Mouse (Mus musculus) ovary, postnatal 14 days (tissue): Measurements from ENCODE around the gene Ccdc191.

Experiments
- DNase-seq: peaks from one replicate; pipeline ENCODE4 v3.0.0; 2022; ENCODE audit warnings: low spot score

Ccdc191 gene

DNA sequence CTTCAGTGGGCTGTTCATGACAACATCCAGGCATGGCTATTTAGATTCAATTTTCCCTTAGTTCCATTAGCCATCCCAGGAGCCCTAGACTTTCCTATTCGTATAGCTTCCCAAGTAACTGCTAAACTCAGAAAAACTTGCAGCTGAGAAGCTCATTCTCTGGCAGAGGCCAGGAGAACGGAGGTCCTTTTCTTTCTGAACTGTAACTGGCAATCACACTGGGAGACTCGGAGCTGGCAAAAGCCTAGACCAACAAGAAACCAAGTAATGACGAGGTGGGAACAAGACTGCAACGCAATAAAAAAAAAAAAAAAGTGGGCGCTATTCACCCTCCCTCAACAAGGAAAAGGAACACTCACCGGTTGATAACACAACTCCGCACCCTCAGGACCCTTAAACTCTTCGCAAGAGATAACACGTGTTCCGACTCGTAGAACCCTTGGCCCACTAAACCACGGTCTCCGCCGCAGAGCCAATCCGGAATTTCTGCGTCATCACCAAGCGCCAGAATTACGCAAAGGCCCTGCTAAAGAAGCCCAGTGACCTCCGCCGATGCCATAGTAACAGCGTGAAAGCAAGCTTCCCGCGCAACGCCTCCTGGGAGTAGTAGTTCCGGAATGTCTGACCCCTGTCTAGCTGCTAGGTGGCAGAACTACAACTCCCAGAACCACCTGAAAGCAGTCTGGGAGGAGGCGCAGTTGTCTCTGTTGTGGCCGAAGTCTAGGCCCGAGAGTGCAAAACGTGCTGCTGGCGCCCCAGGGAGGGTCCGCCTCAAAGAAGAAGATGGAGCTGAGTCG lies at the start of gene Ccdc191:
Gene Ccdc191 (plus strand): TSS at position 593 of the 797 bp plus-strand sequence.
- DNase-seq, result peak; percentile 98

DNA sequence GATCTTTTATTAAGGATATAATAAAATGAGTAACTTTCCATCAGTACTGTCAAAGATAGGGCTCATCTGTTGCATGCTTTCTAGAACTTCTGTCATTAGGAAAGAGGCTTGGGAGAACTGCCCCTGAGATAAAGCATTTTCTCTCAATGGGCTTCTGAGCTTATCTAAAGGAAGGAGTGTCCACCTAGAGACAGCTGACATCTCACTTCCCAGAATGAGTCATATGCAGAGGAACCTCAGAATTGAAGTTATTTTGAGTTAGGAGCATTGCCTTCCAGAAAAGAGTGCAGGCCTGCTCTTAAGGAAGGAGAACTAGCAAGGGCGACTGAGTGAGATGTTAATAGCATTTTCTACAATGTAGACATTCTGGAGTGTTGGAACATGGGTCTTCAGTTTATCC lies 48.4 kb upstream of the Ccdc191 start:
- no peak for DNase-seq

DNA sequence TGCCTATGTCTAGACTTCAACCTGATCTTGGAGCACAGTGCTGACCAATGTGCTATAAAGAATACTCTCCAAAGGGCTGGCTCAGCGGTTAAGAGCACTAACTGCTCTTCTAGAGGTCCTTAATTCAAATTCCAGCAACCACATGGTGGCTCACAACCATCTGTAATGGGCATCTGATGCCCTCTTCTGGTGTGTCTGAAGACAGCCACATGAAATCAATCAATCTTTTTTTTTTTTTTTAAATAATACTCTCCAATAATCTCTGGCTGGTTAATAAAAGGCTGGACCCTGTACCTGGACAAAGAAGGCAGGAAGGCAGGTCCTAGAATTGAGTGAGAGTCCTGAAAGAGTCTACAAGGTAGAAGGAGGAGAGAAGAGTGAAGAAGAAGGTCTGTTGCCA lies 39.8 kb upstream of the Ccdc191 start:
- no peak for DNase-seq

DNA sequence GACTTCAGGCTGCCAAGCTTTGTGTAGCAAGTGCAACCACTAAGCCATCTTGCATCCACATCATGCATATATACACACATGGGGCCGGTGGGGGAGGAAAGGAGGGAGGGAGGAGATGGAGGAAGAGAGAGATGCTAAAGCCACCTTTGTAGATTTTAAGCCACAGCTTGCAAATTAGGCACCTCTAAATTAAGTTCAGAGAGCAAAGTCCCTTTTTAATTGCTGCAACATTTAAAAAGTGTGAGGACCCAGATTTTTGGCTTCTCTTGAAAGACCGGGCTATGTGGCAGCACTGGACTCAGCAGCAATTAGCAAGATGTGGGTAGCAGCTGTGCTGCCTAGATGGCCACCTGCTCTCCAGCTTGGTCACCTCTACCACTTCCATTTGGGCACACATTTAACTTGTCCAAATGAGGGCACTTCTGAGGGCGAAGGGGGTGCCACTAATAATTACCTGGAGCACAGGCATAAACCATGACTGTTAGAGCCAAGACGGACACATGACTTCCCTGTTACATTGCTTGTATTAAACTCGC lies 30.6 kb upstream of the Ccdc191 start:
- DNase-seq, result no peak

DNA sequence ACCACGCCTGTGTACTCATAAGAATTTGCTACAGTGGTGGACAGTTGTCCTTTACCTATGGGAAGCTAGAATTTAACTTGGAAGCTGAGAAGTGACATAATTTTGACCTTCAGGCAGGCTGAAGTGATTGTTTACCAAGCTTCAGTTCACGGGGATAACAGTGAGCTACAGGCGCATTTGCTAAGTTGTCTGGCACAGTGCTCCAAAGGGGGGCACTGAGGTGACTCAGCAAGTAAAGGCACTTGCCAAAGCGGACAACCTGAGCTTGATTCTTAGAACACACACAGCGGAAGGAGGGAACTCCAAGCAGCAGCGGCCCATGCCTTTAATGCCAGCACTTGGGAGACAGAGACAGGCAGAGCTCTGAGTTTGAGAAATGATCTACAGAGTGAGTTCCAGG lies 29.0 kb upstream of the Ccdc191 start:
- no peak for DNase-seq

DNA sequence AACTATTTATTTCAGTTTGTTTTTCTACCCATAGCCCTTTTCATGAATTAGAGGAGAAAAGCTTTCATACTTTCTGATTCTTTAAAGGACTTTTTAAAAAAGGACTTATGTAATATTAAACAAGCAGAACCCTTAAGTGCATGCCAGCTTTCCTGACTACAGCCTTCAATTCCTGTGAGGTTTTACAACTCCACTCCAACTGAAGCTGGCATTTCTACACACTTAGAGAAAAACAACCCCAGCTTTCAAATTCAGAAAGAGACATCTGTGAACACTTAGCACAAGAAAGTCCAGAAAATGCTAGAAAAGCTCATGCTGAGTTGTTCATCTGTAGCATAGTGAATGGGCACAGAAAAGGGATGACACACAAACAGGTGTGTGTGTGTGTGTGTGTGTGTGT lies 19.8 kb upstream of the Ccdc191 start:
- no peak for DNase-seq

DNA sequence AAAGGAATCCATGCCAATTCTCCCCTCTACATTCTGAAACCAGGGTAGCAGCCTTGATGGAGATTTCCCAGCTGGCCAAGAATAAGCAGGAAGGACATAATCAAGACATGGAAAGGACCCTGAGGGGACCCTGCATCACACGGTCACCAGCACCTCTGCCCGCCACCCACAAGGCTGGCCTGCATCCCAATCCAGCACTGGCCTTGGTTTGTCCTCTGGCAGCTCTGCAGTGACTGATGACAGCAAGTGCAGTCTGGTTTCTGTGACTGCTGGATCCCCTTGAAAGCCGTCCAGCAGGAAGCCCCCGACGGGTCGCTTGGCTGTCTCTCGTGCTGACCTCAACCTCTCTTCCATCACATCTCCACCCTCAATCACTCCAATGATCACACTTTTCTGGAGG lies 18.2 kb upstream of the Ccdc191 start:
- no peak for DNase-seq

DNA sequence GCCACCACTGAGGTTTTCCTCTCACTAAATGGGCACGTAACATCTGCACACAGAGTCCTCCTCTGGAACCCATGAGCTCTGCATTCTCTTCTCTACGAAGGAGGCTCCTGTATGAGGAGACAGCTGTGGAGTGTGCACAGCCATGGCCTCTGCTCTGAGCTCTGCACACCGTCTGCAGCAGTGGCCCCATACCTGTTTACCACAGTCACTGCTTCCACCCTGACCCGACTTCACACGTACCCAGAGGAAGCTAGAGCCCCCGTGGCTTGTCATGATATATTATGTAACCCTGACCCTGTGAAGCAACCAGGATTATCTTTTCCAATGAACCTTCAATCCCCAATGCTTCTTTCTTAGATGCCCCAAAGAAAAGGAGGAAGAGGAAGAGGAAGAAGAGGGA lies 9.8 kb upstream of the Ccdc191 start:
- DNase-seq, result no peak

DNA sequence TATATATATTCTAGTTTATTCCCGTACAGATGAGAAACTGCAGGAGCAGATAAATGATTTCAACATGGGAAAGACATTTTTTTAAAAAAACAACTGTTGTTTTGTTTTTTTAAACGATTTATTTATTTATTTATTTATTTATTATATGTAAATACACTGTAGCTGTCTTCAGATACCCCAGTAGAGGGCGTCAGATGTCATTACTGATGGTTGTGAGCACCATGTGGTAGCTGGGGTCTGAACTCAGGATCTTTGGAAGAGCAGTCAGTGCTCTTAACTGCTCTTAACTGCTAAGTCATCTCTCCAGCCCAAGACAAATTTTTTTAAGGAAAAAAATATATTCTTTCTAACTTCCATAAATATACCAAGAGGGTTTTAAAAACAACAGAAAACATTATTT lies 8.0 kb upstream of the Ccdc191 start:
- no peak for DNase-seq

DNA sequence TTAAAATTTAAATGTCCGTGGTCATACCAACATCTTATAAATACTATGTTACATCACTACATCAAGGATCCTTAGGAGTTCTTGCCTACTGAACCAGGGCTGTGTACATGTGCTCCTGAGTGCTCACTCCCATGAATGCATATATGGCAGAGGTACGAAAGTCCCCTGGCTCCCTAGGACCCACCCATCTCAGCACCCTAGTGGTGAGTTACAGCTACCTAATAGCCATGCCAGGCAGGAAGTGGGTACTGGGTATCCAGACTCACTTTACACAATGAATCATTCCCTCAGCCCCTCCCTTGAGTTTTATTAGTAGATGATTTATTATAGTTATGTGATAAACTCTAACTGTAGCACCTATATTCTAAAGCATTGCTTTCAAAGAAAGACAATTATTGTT lies 7.3 kb upstream of the Ccdc191 start:
- DNase-seq, result no peak

DNA sequence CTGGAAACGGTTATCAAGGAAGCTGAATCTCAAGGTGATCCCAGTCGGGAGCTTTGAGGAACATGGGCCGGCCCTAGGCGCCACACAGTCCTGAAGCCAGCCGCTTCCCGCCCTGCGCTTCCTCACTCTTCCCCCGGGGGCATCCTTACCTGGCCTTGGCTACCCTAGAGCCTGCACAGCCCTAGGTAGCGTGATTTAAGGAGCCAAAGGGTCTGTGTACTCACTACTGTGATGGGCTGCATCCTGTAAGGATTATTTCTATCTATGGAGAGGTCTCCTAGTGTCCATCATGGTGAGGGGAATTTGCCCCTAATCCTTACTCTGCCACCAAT lies 371 bp downstream of the Ccdc191 start:
- DNase-seq, result no peak

DNA sequence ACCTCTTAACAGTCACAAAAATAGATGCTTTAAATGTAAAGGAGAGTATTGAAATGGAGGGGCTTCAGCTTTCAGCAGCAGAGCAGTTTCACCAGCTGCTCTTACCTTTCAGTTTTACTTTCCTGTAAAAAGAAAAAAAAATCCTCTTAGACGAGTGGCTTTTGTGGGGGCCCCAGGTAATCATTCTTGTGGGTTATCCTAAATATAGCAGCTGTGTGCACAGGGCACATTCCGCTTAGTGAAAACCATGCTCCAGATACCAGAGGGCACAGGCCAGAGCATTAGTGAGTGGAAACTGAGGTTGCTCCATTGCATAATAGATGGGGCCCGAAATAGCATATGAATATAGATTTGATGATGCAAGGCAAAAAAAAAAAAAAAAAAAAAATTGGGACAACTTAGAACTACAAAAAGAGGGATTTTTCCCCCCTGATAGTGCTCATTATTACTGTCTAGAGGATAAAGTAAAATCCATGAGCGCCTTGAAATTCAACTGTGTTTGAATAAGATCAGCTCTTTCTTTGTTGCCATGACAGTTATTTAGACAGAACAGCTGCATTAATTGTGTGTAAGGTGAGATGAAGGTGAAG lies 1.2 kb downstream of the Ccdc191 start:
- no peak for DNase-seq

DNA sequence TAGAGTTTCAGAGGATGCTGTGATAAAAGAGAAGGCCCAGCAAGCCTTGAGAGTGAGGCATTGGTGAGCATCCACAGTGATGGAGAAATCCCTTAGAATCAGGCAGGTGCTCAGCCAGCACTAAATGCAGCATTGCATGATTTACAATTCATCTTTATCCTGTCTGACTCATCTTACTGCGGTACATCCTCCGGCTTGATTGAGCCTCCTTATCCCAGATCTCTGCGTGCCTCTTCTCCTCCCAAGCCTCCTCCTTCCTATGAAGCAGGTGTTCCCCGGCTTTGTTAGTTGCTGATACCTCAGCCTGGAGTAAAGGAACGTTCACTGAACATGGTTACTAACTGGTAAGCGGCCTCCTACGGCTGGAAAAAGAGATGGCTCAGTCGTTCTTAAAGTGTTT lies 4.9 kb downstream of the Ccdc191 start:
- no peak for DNase-seq

DNA sequence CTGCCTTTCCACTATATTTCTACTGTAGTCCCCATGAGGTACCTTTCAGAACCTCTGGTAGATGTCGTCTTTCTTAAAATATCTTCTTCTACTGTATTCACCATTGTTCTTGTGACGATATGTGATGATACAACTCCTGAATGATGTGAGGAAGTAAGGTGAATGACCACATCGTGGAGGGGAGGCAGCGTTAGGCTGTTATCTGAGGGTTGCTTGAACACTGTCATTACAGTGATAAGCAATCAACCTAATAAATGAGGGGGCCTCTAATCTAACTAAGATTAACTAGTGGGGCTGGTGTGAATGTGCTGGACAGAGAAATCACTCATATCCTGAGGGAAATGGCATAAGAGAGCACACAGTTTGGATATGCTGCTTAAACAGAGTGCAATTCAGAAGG lies 10.5 kb downstream of the Ccdc191 start:
- DNase-seq, result no peak

DNA sequence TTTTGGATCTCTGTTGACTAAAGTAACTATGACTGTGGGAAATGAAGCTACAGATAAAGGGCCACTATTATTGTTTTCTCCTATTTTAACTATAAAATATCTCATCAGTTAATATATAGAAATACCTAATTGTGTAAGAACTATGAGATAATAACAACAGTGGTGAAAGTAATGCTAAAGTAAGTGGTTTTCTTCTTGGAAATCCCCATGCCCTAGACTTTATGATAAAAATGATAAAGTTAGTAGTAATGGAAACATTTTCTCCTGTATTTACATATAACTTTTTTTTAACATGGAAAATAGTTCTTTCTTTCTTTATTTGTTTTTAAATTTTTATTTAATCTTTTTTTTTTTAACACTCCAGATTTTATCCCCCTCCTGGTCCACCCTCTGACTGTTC lies 11.0 kb downstream of the Ccdc191 start:
- DNase-seq, result no peak

DNA sequence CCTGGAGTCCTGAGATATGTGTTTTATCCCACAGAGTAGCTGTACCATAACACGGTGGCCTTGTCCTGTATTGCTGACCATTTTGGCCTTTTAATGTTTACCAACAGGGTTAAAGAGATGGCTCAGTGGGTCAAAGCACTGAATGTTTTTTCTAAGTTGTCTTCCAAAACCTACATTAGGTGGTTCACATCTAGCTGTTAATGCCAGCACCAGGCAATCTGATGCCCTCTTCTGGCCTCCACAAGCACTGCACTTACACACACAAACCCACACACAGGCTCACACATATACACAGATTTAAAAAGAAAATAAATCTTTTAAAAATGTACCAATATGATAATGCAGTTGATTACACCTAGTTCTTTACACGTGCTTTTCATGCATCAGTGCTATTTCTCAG lies 19.3 kb downstream of the Ccdc191 start:
- no peak for DNase-seq

DNA sequence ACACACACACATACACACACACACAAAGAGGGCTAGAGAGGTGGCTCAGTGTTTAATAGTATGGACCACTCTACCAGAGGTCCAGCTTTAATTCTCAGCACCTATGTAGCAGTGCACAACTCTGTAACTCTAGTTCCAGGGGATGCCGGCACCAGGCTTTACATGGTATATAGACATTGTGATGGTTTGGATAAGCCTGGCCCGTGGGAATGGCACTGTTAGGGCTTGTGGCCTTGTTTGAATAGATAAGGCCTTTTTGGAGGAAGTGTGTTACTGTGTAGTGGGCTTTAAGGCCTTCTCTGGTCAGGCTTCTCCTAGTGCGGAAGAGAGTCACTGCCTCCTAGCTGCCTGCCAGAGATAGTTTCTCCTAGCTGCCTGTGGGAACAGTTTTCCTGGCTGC lies 29.3 kb downstream of the Ccdc191 start:
- DNase-seq, result no peak

DNA sequence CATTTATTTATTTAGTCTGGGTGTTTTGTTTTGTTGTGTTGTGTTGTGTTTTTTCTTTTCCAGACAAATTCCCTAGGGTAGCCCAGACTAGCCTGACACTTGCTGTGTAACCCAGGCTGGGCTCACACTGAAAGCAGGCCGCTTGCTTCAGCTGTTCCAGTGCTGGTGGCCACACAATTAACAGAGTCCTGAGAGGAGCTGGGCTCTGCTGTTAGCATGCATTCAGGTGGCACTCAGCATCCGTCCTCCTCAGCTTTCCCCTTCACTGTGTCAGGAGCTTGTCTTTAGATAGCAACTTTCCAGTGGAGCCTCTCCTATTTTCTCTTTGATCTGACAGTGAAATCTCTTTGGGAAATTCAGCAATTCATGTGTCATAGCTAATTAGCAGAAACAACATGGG lies 32.4 kb downstream of the Ccdc191 start:
- no peak for DNase-seq

DNA sequence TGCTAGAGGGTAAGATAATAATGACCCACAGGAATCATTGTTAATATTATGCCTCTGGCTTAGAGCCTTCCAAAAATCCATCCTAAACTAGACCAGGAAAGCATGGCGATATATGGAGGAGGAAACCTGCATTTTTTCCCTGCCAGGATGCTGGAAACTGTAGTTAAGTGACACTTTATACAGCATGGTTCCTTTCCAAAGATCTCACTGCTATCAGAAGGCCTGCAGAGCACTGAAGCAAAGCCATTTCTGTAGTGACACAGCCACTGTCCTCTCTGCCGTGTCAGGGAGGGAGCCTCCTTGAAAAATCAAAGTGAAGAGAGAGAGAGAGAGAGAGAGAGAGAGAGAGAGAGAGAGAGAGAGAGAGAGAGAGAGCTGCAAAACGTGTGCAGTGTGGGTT lies 33.0 kb downstream of the Ccdc191 start:
- no peak for DNase-seq

DNA sequence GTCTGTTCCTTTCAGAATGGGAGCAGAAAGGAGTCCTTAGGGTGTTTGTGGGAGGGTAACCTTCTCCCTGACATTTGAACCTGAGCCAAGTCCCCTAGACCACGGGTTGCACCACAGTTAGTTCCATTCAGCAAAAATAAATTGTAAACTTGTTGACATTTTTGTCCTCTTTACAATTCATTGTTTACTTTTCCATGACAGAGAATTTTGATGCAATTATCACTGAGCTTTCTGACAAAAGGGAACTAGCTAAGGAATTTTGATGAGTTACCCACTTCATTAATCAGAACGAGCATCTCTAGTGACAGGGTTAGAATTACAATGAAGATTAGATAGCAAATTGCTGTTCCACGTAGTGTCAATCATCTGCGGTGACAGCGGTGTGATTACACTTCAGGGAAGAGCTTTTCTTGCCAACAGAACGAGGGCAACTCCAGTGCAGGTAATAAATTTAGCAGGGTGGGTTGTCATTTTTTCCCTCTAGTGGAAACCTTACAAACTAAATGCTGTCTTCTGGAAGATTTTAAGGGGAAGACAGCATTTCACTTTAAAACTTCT lies 35.5 kb downstream of the Ccdc191 start:
- DNase-seq, result no peak

DNA sequence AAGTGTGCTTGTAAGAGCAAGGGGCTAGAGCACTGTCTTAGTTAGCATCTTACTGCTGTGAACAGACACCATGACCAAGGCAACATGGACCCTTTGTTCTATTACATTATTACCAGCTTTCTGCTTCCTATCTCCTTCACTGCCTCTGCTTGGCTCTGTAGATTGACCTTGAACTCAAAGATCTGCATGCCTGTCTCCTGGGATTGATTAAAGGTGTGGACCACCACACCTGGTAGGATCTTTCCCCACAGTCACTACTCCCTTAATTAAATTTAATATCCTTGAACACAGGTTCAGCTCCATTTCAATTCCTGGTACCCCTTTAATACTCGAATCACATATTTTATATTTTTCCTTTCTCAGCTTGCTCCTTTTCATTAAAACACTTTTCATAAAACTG lies 36.2 kb downstream of the Ccdc191 start:
- DNase-seq, result no peak

DNA sequence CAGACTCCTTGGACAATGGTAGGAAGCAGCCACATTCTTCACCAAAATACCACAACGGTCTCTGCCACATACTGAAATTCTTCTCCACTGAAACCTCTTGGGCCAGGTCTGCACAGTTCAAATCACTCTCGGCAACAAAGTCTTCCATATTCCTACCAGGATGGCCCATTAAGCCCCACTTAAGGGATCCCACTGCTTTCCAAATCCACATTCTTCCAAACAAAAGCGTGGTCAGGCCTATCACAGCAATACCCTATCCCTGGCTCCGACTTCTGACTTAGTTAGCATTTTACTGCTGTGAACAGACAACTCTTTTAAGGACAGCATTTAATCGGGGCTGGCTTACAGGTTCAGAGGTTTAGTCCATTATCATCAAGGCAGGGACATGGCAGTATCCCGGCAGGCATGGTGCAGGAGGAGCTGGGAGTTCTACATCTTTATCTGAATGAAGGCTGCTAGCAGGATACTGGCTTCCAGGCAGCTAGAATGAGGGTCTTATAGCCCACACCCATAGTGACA lies 36.8 kb downstream of the Ccdc191 start, which contains the start of gene Qtrt2:
Gene Qtrt2 (minus strand): TSS at position 469 of the 519 bp plus-strand sequence.
- DNase-seq, result no peak

DNA sequence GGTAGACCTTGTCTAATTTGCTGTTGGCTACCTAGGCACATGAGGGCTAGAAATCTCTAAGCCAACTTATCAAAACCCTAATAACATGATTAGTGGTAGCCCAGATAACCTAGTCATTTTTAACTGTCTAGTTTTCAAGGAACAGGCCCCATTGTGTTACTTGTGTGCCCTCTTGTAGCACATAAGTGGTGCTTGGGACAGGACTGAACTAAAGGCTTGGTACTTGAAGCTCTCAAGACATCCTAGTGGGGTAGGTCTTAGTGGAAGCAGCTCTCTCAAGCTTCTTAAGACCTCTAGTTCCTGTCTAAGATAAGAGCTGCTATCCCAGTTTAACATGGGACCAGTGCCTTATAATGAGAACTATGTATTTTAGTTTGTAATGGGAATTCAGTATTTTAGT lies 41.0 kb downstream of the Ccdc191 start:
- no peak for DNase-seq
